Mouse (Mus musculus) intestine, postnatal 0 days (tissue): ENCODE measurements around the gene 1810010H24Rik. TPM values are rescaled to one million over a fixed set of nuclear protein-coding genes. Genes with fewer than 3 reads are reported as not detected.
"Not testable (repeated sequence)": the region's sequence is repeated elsewhere in the genome, so short reads cannot be mapped to it uniquely, and the experiment has no call there.

Experiments
- ATAC-seq: fragments of 200-750 bp; cut with Nextera tagmentation; 2 replicates; pipeline ENCODE4 v1.8.0; 2017; ENCODE audit warnings: mild to moderate bottlenecking, moderate TSS enrichment, moderate library complexity
- H3K27ac ChIP-seq: fragments of 300-500 bp; sonication (generic); 2 replicates; pipeline ENCODE4 v1.5.1; 2014; ENCODE audit warnings: mild to moderate bottlenecking, low read depth, low read length, moderate library complexity
- H3K27me3 ChIP-seq: fragments of 300-500 bp; sonication (generic); replicated peaks from 2 replicates; pipeline ENCODE4 v1.6.1; 2014; ENCODE audit warnings: low read length, mixed read lengths; ENCODE audit not compliant: control insufficient read depth, insufficient read depth
- H3K36me3 ChIP-seq: fragments of 300-500 bp; sonication (generic); 2 replicates; pipeline ENCODE4 v1.6.1; 2014; ENCODE audit warnings: mild to moderate bottlenecking, moderate library complexity; ENCODE audit not compliant: control insufficient read depth, insufficient read depth
- H3K4me1 ChIP-seq: fragments of 300-500 bp; sonication (generic); replicated peaks from 2 replicates; pipeline ENCODE4 v1.6.1; 2014; ENCODE audit warnings: antibody characterized with exemption, low read length, mixed read lengths; ENCODE audit not compliant: control insufficient read depth, insufficient read depth
- H3K4me2 ChIP-seq: fragments of 300-500 bp; sonication (generic); replicated peaks from 2 replicates; pipeline ENCODE4 v1.6.1; 2014; ENCODE audit warnings: low read depth, mild to moderate bottlenecking, moderate library complexity
- H3K4me3 ChIP-seq: fragments of 300-500 bp; sonication (generic); 2 replicates; pipeline ENCODE4 v1.5.1; 2014; ENCODE audit warnings: low read depth, low read length
- H3K9ac ChIP-seq: fragments of 300-500 bp; sonication (generic); 2 replicates; pipeline ENCODE4 v1.6.1; 2014; ENCODE audit warnings: mild to moderate bottlenecking, low read depth, low read length
- H3K9me3 ChIP-seq: fragments of 300-500 bp; sonication (generic); 2 replicates; pipeline ENCODE4 v1.6.1; 2016; ENCODE audit warnings: mixed run types; ENCODE audit not compliant: control insufficient read depth
- CTCF ChIP-seq: sonication (generic); IDR thresholded peaks from 2 replicates; pipeline ENCODE4 v1.5.1; 2016; ENCODE audit warnings: low read depth, mild to moderate bottlenecking, control low read depth, antibody characterized with exemption, moderate library complexity
- WGBS: fragments of 180-500 bp; shearing (Covaris S2); extraction: QIAGEN DNeasy Blood & Tissue Kit; methylation state at CpG from one replicate; pipeline ENCODE4 v1.1.7; 2014; 5-methylcytosine and 5-hydroxymethylcytosine counted together
- polyA plus RNA-seq: library from polyadenylated mRNA; unstranded; fragments of >200 nt; fragmentation: Nextera tagmentation; extraction: Ambion mirVana; gene quantifications from 2 replicates; pipeline ENCODE4 v1.2.1, GENCODE M21; 2015

1810010H24Rik gene
- polyA plus RNA-seq, 1 experiment from 2014 or later: 9.9 TPM

DNA sequence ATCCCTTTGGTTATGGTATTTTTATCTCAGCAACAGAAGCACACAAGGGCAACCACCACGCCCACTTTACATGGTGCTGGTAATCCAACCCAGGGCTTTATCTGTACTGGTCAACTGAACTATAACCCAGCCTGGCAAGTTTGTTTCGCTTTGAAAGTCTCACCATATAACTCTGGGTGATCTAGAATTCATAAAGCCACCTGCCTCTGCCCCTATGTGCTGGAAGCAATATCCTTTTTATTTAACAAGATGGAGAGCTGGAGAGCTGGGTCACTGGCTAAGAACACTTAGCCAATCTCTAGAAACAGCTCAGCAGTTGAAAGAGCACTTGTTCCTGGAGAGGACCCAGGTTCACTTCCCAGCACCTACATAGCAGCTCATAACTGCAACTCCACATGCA lies 38.1 kb upstream of the 1810010H24Rik start:
- no peaks in the 10 kb centered on the region for H3K27me3 ChIP-seq
- 0 out of 2 replicates have a peak overlapping the region, but pooled peaks have one; percentile 21 for H3K27ac ChIP-seq
- WGBS: 71% methylated on average over 2 of the region's 2 CpGs
- no peak overlapping the region for H3K4me2 ChIP-seq
- no peaks in the 10 kb centered on the region for H3K9me3 ChIP-seq
- no peak overlapping the region for H3K9ac ChIP-seq
- H3K4me1 ChIP-seq: no peaks in the 10 kb centered on the region
- H3K36me3 ChIP-seq: peaks cover 32% of the 10 kb centered on the region
- TF ChIP-seq CTCF: no peak
- H3K4me3 ChIP-seq: no peak overlapping the region
- no peak for ATAC-seq

DNA sequence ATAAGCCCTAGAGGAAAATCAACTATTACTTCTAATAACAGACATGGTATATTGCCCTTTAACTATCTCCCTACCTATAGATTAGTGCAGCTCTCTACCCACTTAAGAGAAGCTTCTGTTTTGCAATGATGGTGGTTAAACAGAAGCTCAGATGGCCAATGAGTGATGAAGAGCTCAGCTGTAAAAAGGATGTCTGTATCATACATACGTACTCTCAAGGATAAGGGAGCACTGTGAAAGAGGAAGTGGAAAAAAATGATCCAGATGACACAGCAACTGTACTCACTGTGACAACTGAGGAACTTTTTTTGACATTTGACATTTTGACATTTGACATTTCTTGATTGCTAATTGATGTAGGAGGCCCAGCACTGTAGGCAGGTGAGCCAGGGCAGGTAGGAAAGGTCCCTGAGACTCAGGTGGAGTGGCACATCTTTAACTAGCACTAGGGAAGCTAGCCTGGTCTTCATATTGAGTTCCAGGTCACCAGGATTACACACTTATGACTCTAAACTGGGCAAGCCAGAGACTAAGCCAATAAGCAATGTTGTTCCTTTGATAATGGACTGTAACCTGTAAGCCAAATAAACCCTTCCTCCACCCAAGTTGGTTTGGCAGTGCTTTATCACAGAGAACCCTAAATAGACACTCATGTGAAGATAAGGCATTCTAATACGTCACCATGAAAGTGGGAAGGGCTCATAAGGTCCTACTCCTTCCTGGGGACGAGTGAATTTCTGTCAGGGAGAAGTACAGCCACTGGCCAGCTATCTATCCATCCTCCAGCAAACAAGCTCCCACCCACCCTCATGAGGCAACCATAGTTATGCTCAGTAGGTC lies 31.0 kb upstream of the 1810010H24Rik start:
- Histone ChIP-seq H3K9me3 (no peaks in the 10 kb centered on the region), H3K4me3 (no peak overlapping the region), H3K27me3 (no peaks in the 10 kb centered on the region), H3K4me2 (no peak overlapping the region), H3K9ac (no peak overlapping the region), H3K27ac (peak overlapping the region; percentile 43; the same call in 1 of the 2 replicates), H3K4me1 (no peaks in the 10 kb centered on the region), H3K36me3 (peaks cover 40% of the 10 kb centered on the region)
- no peak for TF ChIP-seq CTCF
- ATAC-seq: no peak
- 29% methylated on average over 3 of the region's 3 CpGs for WGBS

DNA sequence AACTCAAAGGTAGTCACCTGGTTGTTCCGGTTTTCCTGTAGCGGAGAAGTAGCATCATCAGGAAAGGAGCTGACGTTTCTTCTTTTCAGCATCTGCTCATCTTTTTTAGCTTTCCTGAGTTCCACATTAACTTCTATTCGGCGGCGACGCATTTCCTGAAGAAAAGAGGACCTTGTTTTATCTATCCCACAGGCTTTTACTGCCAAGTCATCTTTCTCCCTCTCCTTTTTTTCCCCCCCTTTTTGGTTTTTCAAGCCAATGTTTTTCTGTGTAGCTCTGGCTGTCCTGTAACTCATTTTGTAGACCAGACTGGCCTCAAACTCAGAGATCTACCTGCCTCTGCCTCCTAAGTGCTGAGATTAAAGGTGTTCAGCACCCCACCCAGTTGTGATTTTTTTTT lies 29.0 kb upstream of the 1810010H24Rik start:
- peaks cover 21% of the 10 kb centered on the region for H3K36me3 ChIP-seq
- H3K27ac ChIP-seq, H3K9ac ChIP-seq, H3K9me3 ChIP-seq, H3K27me3 ChIP-seq, H3K4me3 ChIP-seq, H3K4me1 ChIP-seq, H3K4me2 ChIP-seq, ATAC-seq: not testable (repeated sequence)
- 88% methylated on average over 7 of the region's 7 CpGs for WGBS

DNA sequence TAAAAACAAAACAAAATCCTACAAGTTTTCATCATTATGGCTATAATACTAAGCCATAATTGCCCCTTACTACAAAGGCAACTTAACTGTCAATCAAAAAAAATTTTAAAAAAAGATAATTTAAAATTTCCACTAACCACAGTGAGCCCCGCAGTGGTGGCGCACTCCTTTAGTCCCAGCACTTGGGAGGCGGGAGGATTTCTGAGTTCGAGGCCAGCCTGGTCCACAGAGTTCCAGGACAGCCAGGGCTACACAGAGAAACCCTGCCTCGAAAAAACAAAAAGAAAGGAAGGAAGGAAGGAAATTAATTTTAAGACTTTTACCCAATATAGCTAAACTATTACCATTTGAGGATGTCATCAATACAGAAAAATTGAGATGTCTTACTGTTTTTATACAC lies 27.5 kb upstream of the 1810010H24Rik start:
- Histone ChIP-seq H3K36me3 (peaks cover 19% of the 10 kb centered on the region), H3K27ac (no peak overlapping the region), H3K9ac (no peak overlapping the region), H3K4me3 (peak overlapping the region; percentile 93), H3K4me2 (peak overlapping the region; percentile 80), H3K27me3 (no peaks in the 10 kb centered on the region), H3K4me1 (no peaks in the 10 kb centered on the region), H3K9me3 (no peaks in the 10 kb centered on the region)
- no peak for ATAC-seq
- 16% methylated on average over 5 of the region's 5 CpGs for WGBS
- TF ChIP-seq CTCF: no peak

DNA sequence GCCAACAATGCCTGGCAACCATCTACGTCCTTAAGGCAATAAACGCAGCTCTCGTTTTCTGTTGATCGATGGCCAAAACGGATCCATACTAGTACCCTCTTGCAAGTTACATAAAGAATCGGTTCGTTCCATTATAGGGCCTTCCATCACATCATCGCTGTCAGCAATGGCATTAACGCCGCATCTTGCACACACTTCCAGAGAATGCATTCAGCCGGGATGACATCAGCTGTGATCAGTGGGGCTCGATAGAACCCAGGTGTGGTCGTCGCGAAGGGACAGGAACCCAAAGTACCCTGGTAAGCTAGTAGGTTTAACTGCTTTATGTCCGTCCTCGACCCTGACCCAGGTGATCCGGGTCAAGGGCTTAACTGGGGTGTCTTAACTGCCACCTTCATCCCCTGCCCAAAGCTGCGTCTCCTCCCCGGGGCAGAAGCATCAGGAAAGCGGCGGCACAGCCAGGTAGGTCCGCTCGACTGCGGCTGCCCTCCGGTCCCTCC lies 26.8 kb upstream of the 1810010H24Rik start:
- Histone ChIP-seq H3K9me3 (no peaks in the 10 kb centered on the region), H3K36me3 (peaks cover 19% of the 10 kb centered on the region), H3K4me2 (peak overlapping the region; percentile 80), H3K27ac (peak overlapping the region; percentile 81), H3K4me1 (no peaks in the 10 kb centered on the region), H3K9ac (peak overlapping the region; percentile 69), H3K4me3 (peak overlapping the region; percentile 93), H3K27me3 (no peaks in the 10 kb centered on the region)
- ATAC-seq: 0 out of 2 replicates have a peak, but pooled peaks have one; percentile 10
- under 1% methylated on average over 26 of the region's 26 CpGs for WGBS
- no peak for TF ChIP-seq CTCF

DNA sequence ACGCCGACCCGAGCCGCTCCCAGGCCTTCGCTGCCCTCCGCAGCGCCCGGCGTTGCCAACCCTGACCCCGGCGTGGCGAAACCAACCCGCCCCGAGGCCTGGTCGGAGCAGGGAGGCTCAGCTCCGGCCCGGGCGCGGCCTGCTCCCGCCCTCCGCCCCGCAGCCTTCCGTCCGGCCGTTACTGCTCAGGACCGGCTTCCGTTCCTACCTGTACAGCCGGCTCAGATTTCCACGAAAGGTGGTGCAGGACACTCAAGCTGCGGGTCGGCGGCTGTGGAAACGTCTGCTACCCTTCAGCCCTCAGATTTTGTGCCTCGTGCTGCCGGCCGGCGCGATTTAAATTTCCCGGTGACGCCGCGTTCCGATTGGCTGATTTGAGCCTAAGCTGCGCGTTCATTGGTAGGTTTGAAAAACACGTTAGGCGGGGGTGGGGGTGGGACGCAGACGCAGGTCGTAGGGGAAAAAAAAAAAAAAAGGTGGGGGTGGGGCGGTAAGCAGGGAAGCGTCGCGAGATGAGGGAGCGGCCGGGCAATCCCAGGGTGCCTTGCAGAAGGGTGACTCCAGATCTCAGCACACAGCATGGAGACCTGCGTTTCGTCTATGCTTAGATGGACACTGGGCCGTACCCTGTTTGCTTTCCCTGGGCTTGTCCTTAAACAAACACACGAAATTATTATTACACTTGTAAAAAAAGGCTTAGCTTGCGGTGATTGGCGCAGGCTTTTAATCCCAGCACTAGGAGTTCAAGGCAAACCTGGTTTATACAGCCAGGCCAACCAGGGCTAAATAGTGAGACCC lies 26.1 kb upstream of the 1810010H24Rik start, which contains the start of gene Kpna2:
Gene Kpna2 (minus strand): TSS at position 391 of the 798 bp plus-strand sequence.
- under 1% methylated on average over 62 of the region's 62 CpGs for WGBS
- no peaks in the 10 kb centered on the region for H3K9me3 ChIP-seq
- peak within 1 kb of the TSS; percentile 81 for H3K27ac ChIP-seq
- no peak for TF ChIP-seq CTCF
- peaks cover 19% of the 10 kb centered on the region for H3K36me3 ChIP-seq
- peak; percentile 93 for ATAC-seq
- H3K4me3 ChIP-seq: peak within 1 kb of the TSS; percentile 93
- peak within 1 kb of the TSS; percentile 80 for H3K4me2 ChIP-seq
- no peaks in the 10 kb centered on the region for H3K4me1 ChIP-seq
- H3K27me3 ChIP-seq: no peaks in the 10 kb centered on the region
- peak within 1 kb of the TSS; percentile 69 for H3K9ac ChIP-seq
